Mouse (Mus musculus) midbrain, embryonic 10.5 days (tissue): ENCODE data around the gene Gm3286. TPM values are rescaled to one million over a fixed set of nuclear protein-coding genes. Genes with fewer than 3 reads are reported as not detected.
"Not testable (repeated sequence)": the region's sequence is repeated elsewhere in the genome, so short reads cannot be mapped to it uniquely, and the experiment has no call there.

Experiments
- DNase-seq: peaks from one replicate; pipeline ENCODE4 v3.0.0-alpha.2; 2017; ENCODE audit warnings: low spot score
- H3K27ac ChIP-seq: fragments of 300-500 bp; sonication (generic); replicated peaks from 2 replicates; pipeline ENCODE4 v1.5.1; 2016; ENCODE audit warnings: mild to moderate bottlenecking
- H3K27me3 ChIP-seq: fragments of 300-500 bp; sonication (generic); 2 replicates; pipeline ENCODE4 v1.6.1; 2016; ENCODE audit warnings: low read depth, mild to moderate bottlenecking; ENCODE audit not compliant: poor library complexity, severe bottlenecking
- H3K36me3 ChIP-seq: fragments of 300-500 bp; sonication (generic); 2 replicates; pipeline ENCODE4 v1.6.1; 2016; ENCODE audit warnings: mild to moderate bottlenecking, moderate library complexity
- H3K4me1 ChIP-seq: fragments of 300-500 bp; sonication (generic); 2 replicates; pipeline ENCODE4 v1.6.1; 2016
- H3K4me3 ChIP-seq: fragments of 300-500 bp; sonication (generic); 2 replicates; pipeline ENCODE4 v1.5.1; 2016; ENCODE audit warnings: mild to moderate bottlenecking, moderate library complexity
- H3K9me3 ChIP-seq: fragments of 300-500 bp; sonication (generic); replicated peaks from 2 replicates; pipeline ENCODE4 v1.6.1; 2016; ENCODE audit warnings: mild to moderate bottlenecking
- polyA plus RNA-seq: library from polyadenylated mRNA; unstranded; fragments of >200 nt; fragmentation: Nextera tagmentation; extraction: Ambion mirVana; gene quantifications from 2 replicates; pipeline ENCODE4 v1.2.1, GENCODE M21; 2016

Gene Gm3286
- not detected in 2 replicates for polyA plus RNA-seq

GRCm38 (mm10) chr5:95510458-95510857 is at the start of gene Gm3286:
Gene Gm3286 (plus strand): TSS chr5:95510758.
- not testable (repeated sequence) for DNase-seq, H3K36me3 ChIP-seq, H3K27ac ChIP-seq, H3K4me1 ChIP-seq, H3K4me3 ChIP-seq, H3K27me3 ChIP-seq
- peaks cover 13% of the 10 kb centered on the region; the same call in 1 of the 2 replicates for H3K9me3 ChIP-seq

Other genes with a start within 250 kb of the Gm3286 start
- gene Gm10424, start 238.0 kb upstream of the Gm3286 start, polyA plus RNA-seq = not detected in 2 replicates
- gene Gm3259, start 204.8 kb upstream of the Gm3286 start, polyA plus RNA-seq = not detected in 2 replicates
- gene D5Ertd577e, start 54.0 kb upstream of the Gm3286 start, polyA plus RNA-seq = not detected in 2 replicates
- not detected in 2 replicates for gene Gm7971, start 84.1 kb downstream of the Gm3286 start, polyA plus RNA-seq
- gene Gm7978, start 225.4 kb downstream of the Gm3286 start, polyA plus RNA-seq = not detected in 2 replicates
- gene Gm7982, start 231.3 kb downstream of the Gm3286 start, polyA plus RNA-seq = not detected in 2 replicates